Mouse (Mus musculus) left cerebral cortex, postnatal 36 days (tissue): ENCODE data around the gene Kcnq1. TPM values are rescaled to one million over a fixed set of nuclear protein-coding genes. Genes with fewer than 3 reads are reported as not detected.

Source experiments
- DNase-seq, 2 experiments: peaks; one replicate each; pipeline ENCODE4 v3.0.0; 2021 to 2022; ENCODE audit warnings: low spot score in 2 of 2, mixed read lengths in 1 of 2
- intact Hi-C: fragments of 180-260 bp; cut with DNase I; formaldehyde crosslinking; loops from one replicate; pipeline ENCODE4 v1.15.1; 2025
- total RNA-seq, 2 experiments: library from RNA; stranded (reverse); gene quantifications; 2 replicates each; pipeline ENCODE4 v1.2.3; 2021

Kcnq1 gene
- total RNA-seq, 2 experiments from 2014 or later: 0.49 to 1.00 TPM

DNA sequence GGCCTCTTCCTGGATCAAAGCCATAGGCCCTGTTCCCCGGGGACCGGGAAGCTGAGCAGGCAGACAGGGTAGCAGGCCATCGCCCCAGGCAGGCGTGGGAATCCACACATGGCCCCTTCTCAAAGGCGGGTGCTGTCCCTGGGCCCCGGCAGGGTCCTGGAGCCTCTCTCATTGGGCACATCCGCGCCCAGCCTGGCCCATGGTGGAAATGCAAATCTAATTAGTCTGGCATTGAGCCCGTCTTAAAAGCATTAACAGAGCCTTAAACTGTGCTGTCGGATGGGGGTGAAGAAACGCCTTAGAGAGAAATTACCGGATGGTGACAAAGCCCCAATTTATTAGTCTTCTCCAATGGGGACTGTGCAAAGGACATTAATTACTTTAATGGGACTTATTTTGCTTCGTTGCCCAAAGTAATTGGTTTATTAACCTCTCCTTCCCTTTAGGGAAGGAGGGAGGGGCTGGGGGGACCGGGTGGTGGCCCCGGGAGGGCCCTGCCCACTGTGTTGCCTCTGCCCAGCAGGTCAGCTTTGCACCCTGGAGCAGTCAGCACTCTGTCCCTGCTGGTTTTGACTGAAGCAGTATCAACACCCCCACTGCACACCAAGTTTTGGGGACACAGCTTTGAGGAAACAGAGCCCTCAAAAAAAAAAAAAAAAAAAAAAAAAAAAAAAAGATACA is 234.6 kb downstream of the Kcnq1 start:
- no peak for DNase-seq
- intact Hi-C loops: no loop called here

DNA sequence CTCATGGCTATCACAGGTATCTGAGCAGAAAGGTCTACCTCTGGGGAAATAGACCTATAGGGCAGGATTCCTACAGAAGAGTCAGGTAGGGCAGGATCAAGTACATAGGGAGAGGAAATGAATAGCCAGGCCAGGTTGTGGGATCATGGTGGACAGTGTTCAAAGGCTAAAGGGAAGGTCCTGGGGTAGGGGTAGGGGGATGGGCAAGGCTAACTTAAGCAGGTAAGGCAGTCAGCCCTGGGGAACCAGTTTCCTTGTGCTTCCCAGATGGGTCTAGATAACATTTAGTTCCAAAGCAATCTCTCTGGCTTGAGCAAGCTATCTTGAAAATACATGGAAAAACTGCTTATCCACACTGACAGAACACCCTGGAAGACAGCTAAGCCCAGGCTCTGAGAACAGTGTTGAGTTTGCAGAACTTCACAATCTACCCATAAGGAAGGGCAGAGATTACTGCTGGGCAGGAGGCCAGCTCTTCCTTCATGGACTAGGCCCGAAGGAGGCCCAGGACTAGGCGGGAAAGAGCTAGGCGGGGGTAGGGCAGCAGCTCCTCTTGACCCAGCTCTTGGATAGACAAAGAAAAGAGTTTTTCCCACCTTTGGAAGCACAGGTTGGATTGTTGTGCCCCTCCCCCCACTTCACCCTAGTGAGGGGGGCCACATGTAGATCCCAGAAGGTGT is 235.3 kb downstream of the Kcnq1 start:
- intact Hi-C loops: no loop called here
- no peak for DNase-seq

DNA sequence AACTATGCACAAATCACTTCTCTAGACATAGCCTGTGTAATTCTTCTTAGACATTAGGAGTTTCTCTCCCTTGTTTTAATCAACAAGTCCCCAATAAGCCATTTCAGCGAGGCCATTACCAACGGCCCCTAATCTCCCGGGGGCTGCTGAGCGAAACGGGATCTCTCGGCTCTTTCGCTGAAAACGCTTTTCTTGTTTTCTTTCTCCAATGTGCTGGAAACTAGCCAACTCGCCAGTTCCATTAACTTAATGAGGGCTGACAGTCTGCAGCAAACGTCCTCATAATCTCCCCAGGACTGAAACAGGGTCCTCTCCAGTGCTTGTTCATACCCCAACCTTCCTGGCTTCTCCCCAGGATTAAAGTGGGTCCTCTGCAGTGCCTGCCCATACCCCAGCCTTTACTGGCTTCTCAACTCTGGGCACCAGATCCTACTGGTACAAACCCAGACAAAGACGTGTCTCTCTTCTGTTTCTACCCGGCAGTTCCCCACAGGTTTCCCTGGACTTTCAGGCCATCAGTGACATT is 237.7 kb downstream of the Kcnq1 start:
- DNase-seq: no peak
- intact Hi-C loops: no loop called here

DNA sequence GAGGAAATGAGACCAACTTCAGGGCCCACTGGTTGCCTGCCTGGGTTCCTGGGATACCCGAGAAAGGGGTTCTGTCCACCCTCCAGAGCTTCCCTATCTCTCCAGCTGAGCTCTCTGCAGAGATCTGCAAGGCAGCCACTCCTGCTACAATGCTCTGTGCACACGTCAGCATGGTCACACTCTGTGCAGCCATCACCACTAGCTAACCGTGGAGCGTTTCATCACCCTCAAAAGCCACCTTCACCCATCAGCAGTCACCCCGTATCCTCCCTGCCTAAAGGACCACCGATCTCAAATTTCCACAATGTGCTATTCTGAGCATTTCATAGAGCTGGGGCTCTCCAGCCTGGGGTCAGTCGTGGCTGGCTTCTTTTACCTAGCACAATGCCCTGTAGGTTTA is 243.1 kb downstream of the Kcnq1 start:
- no peak for DNase-seq
- intact Hi-C loops: no loop called here

DNA sequence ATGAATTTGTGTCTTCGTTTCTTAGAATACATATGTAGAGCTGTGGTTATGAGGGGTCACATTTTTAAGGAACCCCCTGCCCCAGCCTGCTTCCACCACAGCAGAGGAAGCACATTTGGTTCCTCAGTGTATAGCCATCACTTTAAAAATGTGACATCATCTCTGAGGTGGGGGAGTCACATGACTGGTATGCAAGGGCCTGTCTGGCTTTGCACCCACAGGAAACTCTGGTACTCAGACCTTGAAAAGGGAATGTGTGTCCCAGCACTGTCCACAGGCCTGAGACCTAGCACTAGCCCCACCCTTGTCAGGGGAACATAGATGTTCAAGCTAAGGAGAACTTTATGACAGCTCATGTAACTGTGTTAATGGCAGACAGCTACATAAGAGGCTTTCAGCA is 243.7 kb downstream of the Kcnq1 start:
- intact Hi-C loops: no loop called here
- DNase-seq: no peak

DNA sequence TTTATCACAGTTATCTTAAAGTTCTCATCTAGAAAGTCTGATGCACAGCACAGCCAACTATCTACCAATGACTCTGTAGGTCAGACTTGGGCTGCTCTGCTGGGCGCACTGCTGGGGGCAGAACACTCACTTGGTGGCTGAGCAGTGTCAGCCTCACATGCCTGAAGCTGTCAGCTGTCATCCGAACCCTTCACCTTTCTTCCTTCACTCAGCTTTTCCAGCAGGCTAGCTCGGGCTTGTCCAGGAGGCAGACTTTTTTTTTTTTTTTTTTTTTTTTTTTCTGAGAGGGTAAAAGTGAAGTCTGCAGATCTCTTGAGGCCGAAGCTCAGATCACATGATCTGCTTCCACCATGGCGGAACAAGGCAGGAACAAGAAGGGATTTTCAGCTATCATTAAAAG is 249.7 kb downstream of the Kcnq1 start:
- DNase-seq: no peak
- intact Hi-C loops: no loop called here

DNA sequence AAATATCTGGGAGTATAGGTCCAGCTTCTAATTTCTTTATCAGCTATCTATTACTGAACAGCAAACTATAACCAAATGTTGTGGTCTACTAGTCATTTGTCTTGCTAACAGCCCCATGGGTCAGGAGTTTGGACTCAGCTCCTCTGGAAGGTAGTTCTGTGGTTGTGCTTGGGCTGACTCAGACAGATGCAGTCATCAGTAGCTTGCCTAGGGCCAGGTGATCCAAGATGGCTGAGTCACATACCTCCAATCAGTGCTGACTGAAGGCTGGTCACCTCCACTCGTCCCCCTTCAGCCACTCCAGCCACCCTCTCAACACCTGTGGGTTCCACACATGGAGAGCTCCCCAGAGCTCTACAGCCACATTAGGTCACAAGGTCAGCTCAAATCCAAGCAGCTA is 250.9 kb downstream of the Kcnq1 start:
- no peak for DNase-seq
- intact Hi-C loops: no loop called here

DNA sequence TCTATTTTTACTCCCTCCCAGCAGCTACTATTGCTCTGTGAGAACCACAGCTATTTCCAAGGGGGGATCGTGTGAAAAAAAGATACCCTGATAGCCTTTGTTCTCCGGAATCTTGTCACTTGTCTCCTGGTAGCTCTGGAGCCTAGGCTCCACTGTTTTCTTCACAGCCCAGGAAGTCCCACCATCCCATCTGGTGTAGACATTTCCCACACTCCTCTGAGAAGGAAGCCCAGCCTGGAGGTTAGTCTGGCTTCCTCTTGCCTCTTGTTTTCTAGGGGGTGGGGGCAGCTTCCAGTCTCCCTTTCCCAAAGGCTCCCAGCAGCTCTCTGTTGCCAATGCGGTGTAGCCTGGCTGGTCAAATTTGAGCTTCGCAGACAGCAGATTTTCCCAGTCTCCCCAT is 251.7 kb downstream of the Kcnq1 start:
- DNase-seq: no peak
- intact Hi-C loops: no loop called here

DNA sequence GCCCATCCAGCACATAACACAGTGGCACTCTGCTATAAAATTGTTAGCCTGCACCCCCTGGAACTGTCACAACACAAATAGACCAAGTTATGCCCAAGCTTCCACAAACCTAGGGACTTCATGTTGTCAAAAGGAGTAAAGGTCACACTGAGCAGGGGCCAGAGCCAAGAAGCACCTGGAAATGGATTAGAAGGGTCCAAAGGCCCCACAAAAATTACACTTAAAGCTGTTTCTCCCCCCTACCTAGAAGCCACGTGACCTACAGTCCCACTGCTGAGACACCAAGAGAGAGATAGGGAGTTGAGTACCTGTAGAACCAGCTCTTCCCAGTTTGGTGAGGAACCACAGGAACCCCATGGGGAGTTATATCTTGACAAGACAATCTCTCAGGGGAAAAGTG is 253.6 kb downstream of the Kcnq1 start:
- DNase-seq: no peak
- intact Hi-C loops: no loop called here

DNA sequence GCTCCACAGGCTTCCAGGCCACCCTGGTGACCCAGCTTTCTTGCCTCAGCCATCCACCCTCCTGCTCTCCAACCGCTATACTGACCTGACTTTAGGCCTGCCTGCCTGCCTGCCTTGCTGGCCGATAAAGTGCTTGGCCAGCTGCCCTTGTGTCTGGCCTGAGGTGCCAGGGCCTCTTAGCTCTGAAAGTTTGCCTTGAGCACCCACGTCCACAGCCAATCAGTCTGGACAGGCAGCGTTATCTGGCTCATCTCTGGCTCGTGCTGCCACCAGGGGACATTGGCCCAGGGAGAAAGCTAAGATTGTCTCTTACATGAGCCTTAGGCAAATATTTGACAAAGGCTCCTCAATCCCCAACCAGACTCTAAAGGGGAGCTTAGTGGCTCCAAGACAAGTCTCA is 254.6 kb downstream of the Kcnq1 start:
- intact Hi-C loops: no loop called here
- DNase-seq: no peak

DNA sequence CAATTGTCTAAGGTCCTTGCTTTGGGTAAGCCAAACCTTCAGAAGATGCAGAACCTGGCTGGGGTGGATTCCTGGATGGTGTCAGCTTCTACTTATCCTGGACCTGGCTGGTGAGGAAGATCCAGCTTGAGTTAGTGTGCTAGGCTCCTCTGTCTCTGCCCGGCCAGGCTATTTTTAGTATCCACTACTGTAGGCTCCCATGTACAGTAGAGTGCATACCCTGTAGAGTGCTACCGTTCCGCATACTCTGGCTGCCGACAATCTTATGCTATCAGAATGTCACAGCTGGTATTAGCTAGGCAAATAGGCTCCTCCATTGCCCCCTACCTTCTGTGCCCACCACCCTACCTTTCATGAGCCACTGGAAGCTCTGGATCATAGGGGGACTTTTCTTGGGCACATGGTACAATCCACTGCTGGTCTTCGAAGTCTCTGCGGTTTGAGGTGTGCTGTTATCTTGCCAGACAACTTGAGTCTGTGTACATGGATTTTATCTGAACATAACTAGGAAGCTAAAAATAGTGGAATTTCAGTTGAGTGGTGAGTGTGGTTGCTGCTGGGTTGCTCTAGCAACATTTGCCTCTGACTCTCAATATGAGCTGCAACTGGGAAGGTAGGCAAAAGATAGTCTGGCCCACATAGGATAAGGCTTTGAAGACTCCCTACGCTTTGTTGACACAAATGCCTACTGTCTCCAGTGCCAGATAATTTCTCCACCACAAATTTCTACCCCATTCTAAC is 258.1 kb downstream of the Kcnq1 start:
- intact Hi-C loops: no loop called here
- no peak for DNase-seq

DNA sequence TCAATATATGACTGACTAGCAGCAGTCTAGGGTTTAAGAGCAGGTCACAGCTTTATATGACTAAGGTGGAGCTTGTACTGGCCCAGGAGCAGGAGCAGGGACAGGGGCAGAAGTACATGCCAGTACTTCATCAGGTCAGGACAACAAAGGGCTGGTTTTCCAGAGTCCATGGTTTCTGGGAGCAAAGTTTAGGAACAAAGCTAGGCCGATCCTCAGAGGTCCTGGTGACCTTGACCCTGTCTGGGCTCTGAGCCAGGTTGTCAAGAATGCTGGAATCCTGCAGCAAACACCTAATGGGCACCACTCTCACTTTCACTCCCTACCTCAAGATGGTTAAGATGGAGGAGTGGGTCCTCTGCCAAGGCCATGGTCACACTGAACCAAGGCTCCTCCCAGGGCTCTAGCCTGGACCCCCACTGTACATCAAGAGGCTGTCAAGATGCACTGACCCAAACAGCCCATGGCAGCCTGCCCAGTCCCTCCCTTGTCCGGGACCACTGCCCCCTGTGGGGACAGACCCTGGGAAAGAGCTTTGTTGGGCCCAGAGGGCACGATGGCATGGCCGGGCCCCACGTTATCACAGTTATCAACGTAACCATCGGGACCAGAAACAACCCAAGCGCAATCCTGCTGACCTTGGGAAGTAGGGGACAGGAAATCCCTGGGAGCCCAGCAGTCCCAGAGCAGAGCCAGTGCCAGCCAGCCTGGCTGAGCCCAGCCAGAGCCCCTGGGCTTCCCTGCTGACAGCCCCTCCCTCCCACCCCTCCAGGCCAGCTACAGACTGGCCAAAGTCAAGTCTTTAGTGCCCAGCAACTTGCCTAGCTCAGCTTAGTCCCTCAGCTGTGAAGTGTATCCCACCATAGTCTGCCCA is 259.0 kb downstream of the Kcnq1 start:
- intact Hi-C loops: loop anchor here (5.0 kb wide), 1 partner anchor 97 kb away; the partner anchor contains the start of gene Cdkn1c
- no peak for DNase-seq

DNA sequence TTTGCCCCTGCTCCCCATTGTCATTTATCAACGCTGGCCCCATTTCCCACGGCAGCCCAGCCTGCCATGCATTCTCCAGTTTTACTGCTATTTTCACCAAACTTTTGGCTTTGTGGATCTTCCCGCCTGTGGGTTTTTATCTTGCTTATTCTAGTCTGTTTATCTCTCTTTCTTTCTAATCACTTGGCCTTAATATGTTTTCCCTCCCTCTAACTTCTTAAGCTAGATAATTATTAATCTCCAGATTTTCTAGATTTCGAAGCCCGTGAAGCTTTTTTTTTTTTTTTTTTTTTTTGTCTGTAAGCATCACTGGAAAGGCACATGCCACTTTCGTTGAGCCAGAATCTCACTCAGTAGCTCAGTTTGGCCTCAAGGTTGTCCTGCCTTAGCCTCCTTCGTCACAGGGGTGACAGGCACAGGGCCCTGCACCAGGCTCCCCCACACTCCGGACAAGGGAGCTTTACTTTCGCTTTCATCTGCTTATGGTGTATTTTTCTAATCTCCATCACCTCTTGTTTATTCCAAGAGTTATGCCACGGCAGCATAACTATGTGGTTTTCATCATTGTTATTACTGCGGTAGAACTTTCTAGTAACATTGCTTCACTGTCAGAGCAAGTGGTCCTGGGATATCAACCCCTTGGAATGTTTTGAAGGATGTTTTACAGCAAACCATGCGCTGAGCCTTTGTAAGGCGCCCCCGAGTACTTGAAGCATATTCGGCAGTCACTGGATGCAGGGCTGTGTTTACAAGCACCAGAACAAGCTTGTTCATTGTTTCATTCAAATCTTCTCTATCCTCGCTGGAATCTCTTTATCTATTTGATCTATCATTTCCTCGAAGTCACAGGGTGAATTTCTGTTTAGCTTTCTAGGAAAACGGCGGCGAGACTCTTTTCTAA is 261.5 kb downstream of the Kcnq1 start:
- DNase-seq: no peak
- intact Hi-C loops: loop anchor here (5.0 kb wide), 1 partner anchor 95 kb away; the partner anchor contains the start of gene Cdkn1c

DNA sequence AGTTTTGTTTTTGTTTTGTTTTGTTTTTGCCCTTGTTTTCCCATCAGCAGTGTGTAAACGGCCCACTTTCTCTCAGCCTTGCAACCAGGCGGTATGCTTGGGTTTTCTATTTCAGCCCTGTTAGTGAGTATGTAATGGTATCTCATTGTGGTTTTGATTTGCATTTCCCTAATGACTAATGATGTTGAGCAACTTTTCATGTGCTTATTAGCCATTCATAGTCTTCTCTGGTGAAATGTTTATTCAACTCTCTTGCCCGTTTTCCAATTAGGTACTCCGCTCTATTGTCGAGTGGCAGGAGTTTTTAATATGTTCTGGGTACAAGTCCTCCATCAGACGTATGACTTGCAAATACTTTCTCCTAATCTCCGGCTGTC is 262.1 kb downstream of the Kcnq1 start:
- intact Hi-C loops: loop anchor here (5.0 kb wide), 1 partner anchor 94 kb away; the partner anchor contains the start of gene Cdkn1c

DNA sequence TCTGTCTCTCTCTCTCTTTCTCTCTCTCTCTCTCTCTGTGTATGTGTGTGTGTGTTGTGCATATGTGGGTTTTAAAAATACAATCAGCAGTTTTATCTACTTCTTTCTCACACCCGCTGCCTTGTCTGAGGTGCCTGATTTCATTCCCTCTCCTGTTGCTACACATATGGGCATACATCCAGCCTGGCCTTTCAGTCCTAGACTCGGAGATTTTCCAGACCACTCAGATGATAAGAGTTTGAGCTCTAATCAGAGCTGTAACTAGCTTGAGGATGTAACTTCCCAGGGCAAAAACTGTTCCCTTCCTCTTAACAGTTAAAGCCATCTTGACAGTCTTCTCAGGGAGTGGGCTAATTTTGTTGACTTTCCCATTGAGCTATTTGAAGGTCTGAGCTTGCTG is 265.2 kb downstream of the Kcnq1 start:
- intact Hi-C loops: no loop called here
- DNase-seq: no peak

More for the DNA sequence above, 262.1 kb downstream of the Kcnq1 start:
- DNase-seq: no peak

DNA sequence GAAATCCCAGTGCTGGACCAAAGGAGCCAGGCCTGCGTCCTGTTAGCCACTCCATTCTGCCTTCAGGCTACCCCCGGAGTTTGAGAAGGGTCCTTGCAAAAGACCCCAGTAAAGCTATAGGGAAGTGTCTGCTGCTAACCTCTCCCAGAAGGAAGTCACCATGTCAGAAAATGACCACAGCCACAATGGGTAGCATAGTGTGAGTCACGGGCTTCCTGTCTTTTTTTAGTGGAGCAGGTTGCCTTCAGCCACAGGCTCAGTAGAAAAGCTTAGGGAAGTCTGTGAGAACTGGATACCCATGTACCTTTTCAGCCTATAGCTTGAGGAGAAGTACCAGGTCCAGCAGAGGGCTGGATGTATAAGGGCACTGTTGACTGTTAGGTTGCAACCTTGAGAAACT is 267.1 kb downstream of the Kcnq1 start:
- intact Hi-C loops: no loop called here
- DNase-seq: no peak

DNA sequence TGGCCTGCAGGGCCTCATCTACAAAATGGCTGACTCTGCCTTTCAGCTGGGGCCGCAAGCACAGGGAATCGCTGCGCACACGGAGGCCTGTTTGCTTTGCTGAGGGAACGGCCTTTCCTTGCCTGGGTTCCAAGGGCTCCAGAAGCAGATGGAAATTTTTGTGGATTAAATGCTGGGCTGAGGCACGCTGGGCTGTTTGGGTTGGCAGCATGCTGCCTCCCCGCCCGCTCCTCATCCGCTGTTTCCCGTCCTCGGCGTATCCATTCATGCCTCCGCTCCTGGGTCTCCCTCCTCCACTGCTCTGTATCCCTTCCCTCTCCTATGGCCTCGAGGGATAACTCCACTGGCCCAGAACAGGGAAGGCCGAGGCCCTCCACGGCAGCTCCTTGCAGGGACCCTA is 269.8 kb downstream of the Kcnq1 start:
- intact Hi-C loops: no loop called here

DNA sequence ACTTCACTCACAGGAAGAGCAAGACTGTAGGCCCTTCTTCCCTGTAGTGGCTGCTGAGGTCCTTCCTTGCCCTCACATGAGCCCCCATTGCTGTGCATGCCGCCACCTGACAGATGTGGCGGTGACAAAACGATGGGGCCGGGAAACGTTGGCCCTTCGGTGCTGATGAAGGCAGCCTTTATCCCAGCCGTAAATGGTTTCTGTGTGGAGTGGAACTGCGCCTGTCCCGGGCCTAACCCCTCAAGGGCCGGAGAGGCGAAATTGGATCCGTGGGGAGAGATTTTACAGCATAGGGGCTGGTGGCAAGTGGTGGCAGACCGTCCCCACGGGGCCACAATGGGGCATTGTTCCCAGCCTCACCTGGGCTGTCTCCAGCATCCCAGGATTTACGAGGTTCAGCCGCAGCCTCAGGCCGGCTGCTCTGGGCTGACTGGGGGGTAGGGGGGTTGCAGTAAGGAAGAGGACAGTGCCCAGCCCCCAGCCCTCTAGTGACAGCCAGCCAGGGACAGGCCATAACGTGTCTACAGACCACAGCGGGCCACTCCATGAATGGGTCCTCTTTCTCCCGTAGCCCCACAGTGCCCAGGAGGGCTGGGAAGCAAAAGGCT is 274.4 kb downstream of the Kcnq1 start:
- DNase-seq: no peak
- intact Hi-C loops: no loop called here

More for the DNA sequence above, 269.8 kb downstream of the Kcnq1 start:
- DNase-seq: no peak
